Mouse (Mus musculus): ENCODE measurements at regions not wholly inside any gene's neighbourhood (a gene's known extent, or its start where the extent isn't known, plus 50 kb on each side); places are given as distances from the start of the nearest gene placed in this dataset.
A peak's percentile ranks its signal among the peaks of the same experiment; 100 is the strongest.

- DNase-seq (ENCODE audit: low read depth, low spot score): no peak
These were observed 110.8 kb downstream of the Map3k7 start for GRCm38 (mm10) chr4:32074399-32075296.

DNA sequence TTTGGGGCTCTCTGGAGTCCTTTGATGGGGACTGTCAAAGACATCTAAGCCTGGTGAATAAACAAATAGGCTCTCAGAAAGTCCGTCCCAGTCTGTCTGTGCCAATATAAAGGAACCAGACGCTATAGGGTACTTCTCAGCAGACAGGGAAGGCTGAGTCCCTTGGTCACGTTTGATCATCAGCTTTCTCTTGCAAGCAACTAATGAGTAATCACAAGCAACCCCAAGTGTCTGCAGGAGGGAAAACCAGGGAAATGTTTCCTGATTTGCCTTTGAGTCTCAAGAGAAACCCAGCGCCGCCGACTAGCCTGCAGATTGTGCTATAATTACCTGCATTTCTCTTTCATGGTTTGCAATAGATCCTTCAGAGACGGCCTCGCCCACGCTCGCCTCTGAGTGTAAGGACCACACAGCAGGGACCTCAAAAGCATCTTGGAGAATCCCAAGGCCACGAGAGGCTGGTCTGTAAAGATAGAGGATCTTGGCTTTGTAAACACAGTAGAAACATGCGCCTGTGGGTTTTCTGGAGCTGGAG is 112.6 kb downstream of the Map3k7 start:
- DNase-seq (ENCODE audit: low read depth, low spot score): no peak

- DNase-seq (ENCODE audit: low read depth, low spot score): no peak
These were observed 119.6 kb downstream of the Map3k7 start for GRCm38 (mm10) chr4:32083456-32083855.

DNA sequence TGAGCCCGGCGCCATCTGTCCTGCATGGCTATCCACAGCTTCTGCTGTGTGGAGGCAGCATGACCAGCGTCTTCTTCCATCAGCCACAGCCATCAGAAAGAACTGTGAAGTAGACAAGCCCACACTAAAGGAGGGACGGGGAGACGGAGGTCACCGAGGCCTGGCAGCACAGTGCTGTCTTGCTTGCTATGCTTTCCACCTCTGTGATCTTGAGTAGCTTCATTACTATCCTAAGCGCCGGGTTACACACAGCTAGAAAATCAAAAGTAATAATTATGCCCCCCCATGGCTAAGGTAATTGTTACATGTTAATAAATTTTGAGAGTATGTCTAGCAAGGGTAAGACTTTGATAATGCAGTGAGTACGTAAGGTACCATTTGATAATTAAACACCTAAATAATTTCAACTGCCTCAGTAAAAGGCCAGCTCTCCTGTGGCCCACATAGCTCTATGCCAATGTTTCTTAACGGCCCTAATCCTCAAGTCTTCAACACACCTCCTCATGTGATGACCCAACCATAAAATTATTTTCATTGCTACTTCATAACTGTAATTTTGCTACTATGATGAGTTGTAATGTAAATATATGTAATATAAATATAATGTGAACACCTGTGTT is 120.5 kb downstream of the Map3k7 start:
- no peak for DNase-seq (ENCODE audit: low read depth, low spot score)

DNA sequence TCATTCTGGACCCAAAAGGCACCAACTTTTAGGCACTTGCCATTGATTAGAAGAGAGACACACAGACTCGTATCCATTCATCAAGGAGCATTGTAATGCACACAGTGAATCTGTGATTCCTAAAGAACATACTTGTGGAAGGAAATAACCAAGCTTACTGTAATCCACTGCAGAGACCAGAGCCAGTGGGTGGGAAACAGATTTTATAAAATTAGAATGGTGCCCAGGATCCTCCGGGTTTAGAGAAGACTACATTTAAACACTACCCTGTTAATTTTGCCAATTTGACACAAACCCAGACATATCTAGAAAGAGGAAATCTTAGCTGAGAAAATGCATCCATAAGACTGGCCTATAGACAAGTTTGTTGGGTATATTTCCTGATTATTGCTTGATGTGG is 121.1 kb downstream of the Map3k7 start:
- DNase-seq (ENCODE audit: low read depth, low spot score): no peak

GRCm38 (mm10) chr4:32091086-32091485 is 127.2 kb downstream of the Map3k7 start:
- DNase-seq (ENCODE audit: low read depth, low spot score): peak; percentile 16

DNA sequence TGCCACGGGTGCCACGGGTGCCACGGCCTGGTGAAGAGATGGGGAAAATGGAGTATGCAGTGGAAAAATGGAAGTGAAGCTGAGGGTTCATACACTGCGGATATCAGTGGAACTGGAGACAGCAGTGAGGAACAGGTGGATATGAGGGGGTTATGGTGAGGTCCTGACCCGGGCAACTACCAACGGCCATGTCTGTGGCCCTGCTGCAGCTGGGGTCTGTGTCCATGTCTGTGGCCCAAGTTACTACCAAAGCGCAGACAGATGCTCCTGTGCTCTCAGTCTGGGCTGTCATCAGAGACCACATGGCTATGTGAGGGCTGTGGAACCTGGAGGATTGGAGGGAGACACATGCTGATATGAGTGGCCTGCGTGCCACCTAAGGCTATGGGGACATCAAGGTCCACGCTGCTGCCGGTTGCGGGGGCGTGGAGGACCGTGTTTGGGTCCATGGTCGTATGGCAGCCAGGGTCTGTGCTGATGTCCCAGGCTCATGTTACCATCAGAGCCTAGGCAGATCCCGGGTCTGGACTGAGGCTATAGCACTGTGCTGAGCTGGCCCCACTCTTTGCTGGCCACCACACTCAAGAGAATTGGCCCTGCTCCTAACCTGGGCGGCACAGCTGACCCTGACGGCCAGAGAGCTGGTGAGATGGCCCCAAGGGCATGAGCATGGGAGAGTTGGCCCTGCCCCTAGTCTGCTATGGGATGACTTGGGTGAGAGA is 128.6 kb downstream of the Map3k7 start:
- DNase-seq (ENCODE audit: low read depth, low spot score): no peak

- no peak for DNase-seq (ENCODE audit: low read depth, low spot score)
These were observed 134.3 kb downstream of the Map3k7 start for GRCm38 (mm10) chr4:32098233-32098632.

DNA sequence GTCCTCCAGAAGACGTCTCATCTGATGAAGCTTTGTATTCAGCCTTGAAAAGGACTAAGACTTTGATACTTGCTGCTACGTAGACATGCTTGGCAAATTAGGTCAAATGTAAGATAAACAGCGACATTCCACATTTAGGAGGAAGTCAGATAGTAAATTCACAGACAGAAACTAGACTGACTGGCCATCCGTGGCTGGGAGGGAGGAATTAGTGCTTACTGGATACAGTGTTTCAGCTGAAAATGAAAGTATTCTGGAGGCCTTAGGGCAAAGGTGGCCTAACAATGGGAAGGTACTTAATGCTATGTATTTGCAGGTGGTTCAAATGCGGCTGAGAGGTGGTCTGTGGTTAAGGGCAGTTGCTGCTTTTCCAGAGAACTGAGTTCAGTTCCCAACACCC is 137.1 kb downstream of the Map3k7 start:
- no peak for DNase-seq (ENCODE audit: low read depth, low spot score)

- no peak for DNase-seq (ENCODE audit: low read depth, low spot score)
These were observed 131.9 kb upstream of the Bach2 start for GRCm38 (mm10) chr4:32106664-32107171.

DNA sequence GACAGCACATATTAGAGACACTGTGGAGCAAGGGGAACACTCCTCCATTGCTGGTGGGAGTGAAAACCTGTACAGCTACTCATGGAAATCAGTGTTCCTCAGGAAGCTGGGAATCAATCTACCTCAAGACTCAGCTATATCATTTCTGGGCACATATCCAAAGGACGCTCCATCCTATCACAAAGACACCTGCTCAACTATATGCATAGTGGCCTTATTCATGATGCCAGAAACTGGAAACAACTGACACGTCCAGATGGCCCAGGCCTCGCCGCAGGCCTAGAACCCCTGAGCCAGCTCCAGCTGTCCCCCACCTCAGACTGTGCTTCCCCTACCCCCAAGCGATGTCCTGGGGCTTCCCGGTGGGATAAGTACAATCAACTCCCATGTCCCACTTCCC is 116.3 kb upstream of the Bach2 start:
- no peak for DNase-seq (ENCODE audit: low read depth, low spot score)

DNA sequence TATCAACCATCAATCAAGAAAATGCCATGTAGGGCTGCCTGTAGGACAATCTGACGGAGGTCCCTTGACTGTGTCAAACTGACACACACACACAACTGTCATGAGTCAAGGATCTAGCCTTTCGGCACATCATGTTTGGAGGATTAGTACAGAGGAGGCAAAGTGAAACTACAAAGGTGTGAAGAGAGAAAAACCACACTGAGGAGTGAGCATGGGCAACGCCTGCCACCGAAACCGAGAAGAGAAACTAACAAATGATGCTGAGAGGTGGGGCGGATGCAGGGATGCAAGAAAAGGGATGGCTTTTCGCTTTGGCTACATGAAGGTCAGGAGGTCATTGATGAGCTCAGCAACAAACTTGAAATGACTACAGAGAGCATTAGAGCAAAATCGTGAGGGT is 111.8 kb upstream of the Bach2 start:
- peak; percentile 77 for DNase-seq (ENCODE audit: low read depth, low spot score)

GRCm38 (mm10) chr4:32130594-32130993 is 108.0 kb upstream of the Bach2 start:
- no peak for DNase-seq (ENCODE audit: low read depth, low spot score)

- no peak for DNase-seq (ENCODE audit: low read depth, low spot score)
These were observed 106.8 kb upstream of the Bach2 start for GRCm38 (mm10) chr4:32131819-32132218.

- no peak for DNase-seq (ENCODE audit: low read depth, low spot score)
These were observed 102.5 kb upstream of the Bach2 start for GRCm38 (mm10) chr4:32136151-32136550.

DNA sequence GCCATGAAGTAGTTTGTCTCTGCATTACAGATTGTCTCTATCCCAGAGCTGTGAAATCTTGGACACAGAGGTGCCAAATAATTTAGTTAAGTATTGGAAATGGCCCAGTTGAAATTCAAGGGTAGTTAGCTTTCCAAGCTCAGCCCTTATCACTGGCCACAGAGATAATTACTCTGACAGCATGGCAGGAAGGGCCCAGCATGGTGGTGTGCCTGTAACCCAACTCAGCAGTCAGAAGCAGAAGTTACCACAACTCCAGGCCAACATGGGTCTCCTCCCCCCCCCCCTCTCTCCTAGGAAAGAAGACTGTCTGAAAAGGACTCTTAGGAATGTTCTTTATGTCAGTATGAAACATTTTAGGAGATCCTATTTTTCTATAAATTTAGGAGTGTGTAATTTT is 101.4 kb upstream of the Bach2 start:
- DNase-seq (ENCODE audit: low read depth, low spot score): no peak

DNA sequence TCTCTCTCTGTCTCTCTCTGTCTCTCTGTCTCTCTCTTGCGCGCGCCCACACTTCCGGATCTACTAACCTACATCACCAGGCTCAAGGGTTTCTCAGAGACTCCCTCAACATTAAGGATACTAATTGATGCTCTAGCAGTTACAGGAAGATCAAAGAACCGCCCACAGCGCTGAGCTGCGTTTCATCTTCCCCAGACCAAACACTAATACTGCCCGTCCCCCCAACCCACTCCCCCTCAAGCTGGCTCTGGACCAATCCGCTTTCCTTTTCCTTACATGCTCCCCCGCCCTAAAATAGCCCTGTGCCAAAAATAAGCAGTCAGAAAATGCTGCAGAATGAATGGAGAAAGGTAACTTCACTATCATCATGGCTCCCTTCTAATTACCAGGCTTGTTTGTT is 100.6 kb upstream of the Bach2 start:
- DNase-seq (ENCODE audit: low read depth, low spot score): peak; percentile 42

- DNase-seq (ENCODE audit: low read depth, low spot score): no peak
These were observed 99.0 kb upstream of the Bach2 start for GRCm38 (mm10) chr4:32139586-32139985.

DNA sequence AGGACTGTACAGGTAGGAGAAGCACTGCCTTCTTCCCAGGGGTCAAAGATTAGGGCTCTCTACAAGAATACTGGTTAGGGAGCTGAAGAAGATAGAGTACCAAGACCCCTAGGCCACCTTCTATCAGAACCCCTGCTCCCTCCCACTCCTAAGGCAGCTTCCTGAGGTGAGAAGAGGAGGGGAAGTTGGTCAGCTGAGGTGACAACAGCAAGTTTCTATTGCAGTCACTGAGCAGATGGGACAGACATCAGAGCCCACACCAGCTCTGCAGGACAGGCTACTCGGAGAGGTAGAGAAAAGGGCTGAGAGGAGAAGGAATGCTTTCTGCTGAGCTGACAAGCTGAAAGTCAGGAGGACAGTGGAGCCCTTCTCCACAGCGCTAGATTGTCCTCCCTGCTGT is 98.5 kb upstream of the Bach2 start:
- DNase-seq (ENCODE audit: low read depth, low spot score): no peak

GRCm38 (mm10) chr4:32142198-32142597 is 96.4 kb upstream of the Bach2 start:
- no peak for DNase-seq (ENCODE audit: low read depth, low spot score)

DNA sequence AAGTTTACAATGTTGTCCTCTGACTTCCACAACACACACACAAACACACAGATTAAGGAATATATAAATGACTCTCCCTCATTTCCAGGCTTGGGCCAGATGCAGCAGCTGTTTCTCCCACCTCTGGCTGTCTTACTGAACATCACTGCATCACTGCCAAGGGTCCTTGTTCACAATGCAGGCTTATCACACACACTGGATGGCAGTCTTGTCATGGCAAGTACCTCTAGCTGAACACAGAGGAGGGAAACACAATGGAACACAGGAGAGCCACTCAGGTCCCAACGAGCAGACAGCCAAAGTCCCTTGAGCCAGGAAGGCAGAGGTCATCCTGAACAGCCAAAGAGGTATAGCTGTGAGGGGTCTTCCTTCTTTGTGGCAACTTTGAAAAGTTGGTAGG is 91.5 kb upstream of the Bach2 start:
- DNase-seq (ENCODE audit: low read depth, low spot score): peak; percentile 29

GRCm38 (mm10) chr4:32148597-32148996 is 90.0 kb upstream of the Bach2 start:
- DNase-seq (ENCODE audit: low read depth, low spot score): peak; percentile 86

Measured in CD4-positive, CD25-positive, alpha-beta regulatory T cell, adult 2 months (primary cell).